In the genomic region with DNA sequence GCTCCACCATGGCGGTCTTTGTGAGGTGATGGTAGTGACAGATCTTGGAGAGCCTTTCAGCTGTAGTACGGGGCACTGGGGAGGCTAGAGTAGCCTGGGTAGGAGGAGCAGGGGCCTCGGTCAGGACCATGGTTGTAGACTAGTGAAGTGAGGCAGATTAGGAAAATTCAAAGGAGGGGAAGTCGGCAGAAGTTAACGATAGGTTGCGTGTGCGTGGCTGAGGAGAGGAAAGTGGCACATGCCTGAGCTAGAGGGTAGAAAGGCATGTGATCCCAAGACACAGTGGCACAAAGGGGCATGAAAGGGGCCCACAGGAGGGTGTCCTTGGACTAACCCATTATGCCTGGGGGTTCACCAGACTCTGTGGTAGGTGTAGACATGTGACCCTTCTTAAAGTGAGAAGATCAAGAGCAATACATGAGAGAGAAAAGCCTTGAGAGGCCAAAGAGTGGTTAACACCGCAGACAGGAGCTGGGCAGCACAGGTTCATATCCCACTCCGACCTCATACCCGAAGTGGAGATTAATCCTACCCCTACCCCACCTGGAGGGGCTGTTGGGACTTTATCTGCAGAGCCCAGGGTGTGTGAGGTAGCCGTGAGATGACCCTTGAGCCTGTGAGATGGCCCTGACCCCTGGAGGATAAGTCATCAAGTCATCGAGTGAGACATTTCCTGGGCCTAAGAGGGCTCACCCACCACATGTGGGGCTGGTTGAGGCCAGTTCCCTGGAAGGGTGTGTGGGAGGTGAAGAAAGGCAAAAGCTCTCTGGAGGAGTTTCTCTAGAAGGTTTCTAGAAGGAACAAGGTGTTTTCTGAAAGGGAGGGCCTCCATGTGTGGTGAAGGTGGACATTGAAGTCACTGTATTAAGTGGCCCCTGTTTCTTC, we compare ENCODE assay signal across 11 mouse cellular contexts. TPM values are rescaled to one million over a fixed set of nuclear protein-coding genes. Genes with fewer than 3 reads are reported as not detected.
DNase-seq lines count a peak whose midpoint lies in the region; ATAC-seq lines count a peak whose summit lies in the region.
"Had no signal": no experiment of that assay in that cellular context is flagged by ENCODE, and none has a peak within 500 bp of the region (broad histone marks: within the 10 kb centered on the region; RNA-seq: fewer than 3 reads in every experiment).

No protein-coding gene starts in this region.

- peak overlapping the region; percentile 97 for H3K27ac ChIP-seq in liver, embryonic 11.5 days (ENCODE audit: low read depth, low read length)
- H3K27ac ChIP-seq: hindbrain, embryonic 15.5 days had no signal

- no peaks in the 10 kb centered on the region for H3K9me3 ChIP-seq in erythroblast, embryonic 14.5 days (ENCODE audit: control insufficient read depth, low read length)
- no peaks in the 10 kb centered on the region for H3K9me3 ChIP-seq in liver, embryonic 11.5 days (ENCODE audit: control insufficient read depth, low read length)
- H3K9me3 ChIP-seq: hindbrain, embryonic 15.5 days had no signal

- peak overlapping the region; percentile 63 for H3K4me3 ChIP-seq in erythroblast, embryonic 14.5 days (replicated peaks)
- peak overlapping the region; percentile 4; the same call in 1 of the 2 replicates for H3K4me3 ChIP-seq in liver, embryonic 11.5 days (ENCODE audit: low read depth, low read length)
- H3K4me3 ChIP-seq: hindbrain, embryonic 15.5 days had no signal

- H3K4me2 ChIP-seq in liver, embryonic 11.5 days: peak overlapping the region; percentile 66
- H3K4me2 ChIP-seq: hindbrain, embryonic 15.5 days had no signal

- ATAC-seq in erythroblast, adult 5-6 weeks (replicated peaks; ENCODE audit: low FRiP score, poor library complexity, severe bottlenecking): no peak
- ATAC-seq in liver, embryonic 11.5 days (replicated peaks; ENCODE audit: low FRiP score): no peak
- no peak for ATAC-seq in activated CD4-positive, CD25-positive, alpha-beta regulatory T cell, adult 4 months
- ATAC-seq: lung, postnatal 0 days had no signal

- no peaks in the 10 kb centered on the region for H3K27me3 ChIP-seq in erythroblast, embryonic 14.5 days (ENCODE audit: control insufficient read depth)
- no peaks in the 10 kb centered on the region for H3K27me3 ChIP-seq in liver, embryonic 11.5 days (replicated peaks; ENCODE audit: control insufficient read depth, insufficient read depth, low read length)
- H3K27me3 ChIP-seq in splenic B cell, adult 2 months (ENCODE audit: control insufficient read depth, insufficient read depth, low read length, poor library complexity, severe bottlenecking): no peaks in the 10 kb centered on the region
- H3K27me3 ChIP-seq: hindbrain, embryonic 15.5 days had no signal

- peaks cover 88% of the 10 kb centered on the region for H3K36me3 ChIP-seq in erythroblast, embryonic 14.5 days (ENCODE audit: control insufficient read depth)
- H3K36me3 ChIP-seq in liver, embryonic 11.5 days (ENCODE audit: control insufficient read depth, insufficient read depth, low read length): peaks cover 5% of the 10 kb centered on the region; the same call in 1 of the 2 replicates
- no peaks in the 10 kb centered on the region for H3K36me3 ChIP-seq in splenic B cell, adult 2 months (ENCODE audit: control insufficient read depth, insufficient read depth, low read length, poor library complexity, severe bottlenecking)
- H3K36me3 ChIP-seq: hindbrain, embryonic 15.5 days had no signal

- no peak for DNase-seq in liver, embryonic 11.5 days (ENCODE audit: low spot score)
- DNase-seq in liver: no peak
- DNase-seq in induced T-regulatory cell, adult 2 months (ENCODE audit: low read depth): peak; percentile 58
- DNase-seq in splenic B cell, adult 2 months (ENCODE audit: low read depth, low spot score): peak; percentile 55
- DNase-seq in gastrocnemius, adult 18-20 months (ENCODE audit: low spot score): no peak
- DNase-seq: right cerebral cortex, postnatal 4 days had no signal

- H3K9ac ChIP-seq in liver, embryonic 11.5 days (ENCODE audit: low read depth, low read length): peak overlapping the region; percentile 63
- H3K9ac ChIP-seq: hindbrain, embryonic 15.5 days had no signal

- peaks cover 100% of the 10 kb centered on the region for H3K4me1 ChIP-seq in erythroblast, embryonic 14.5 days (ENCODE audit: control insufficient read depth)
- peaks cover 89% of the 10 kb centered on the region for H3K4me1 ChIP-seq in liver, embryonic 11.5 days (replicated peaks; ENCODE audit: control insufficient read depth, insufficient read depth, low read length)

- WGBS in liver, embryonic 11.5 days: 67% methylated on average over 12 of the region's 12 CpGs

RNA-seq across cellular contexts. Expression of gene Sema4b, which starts 19.3 kb away (rescaled TPM):
- 3.1 and 3.2 TPM in 2 replicates for polyA plus RNA-seq in erythroblast, embryonic 14.5 days (2012)
- total RNA-seq in erythroblast, adult 5-6 weeks (2015; ENCODE audit: low replicate concordance): 19.9 and 22.1 TPM in 2 replicates
- 33.7 and 49.8 TPM in 2 replicates for total RNA-seq in erythroblast, adult 5-6 weeks (2017; ENCODE audit: low replicate concordance)
- polyA plus RNA-seq in liver, embryonic 11.5 days (2014; fragmentation: Nextera tagmentation; extraction: Ambion mirVana): 11.7 and 12.9 TPM in 2 replicates
- polyA plus RNA-seq in activated CD4-positive, CD25-positive, alpha-beta regulatory T cell, adult 4 months (2017; shearing (Covaris generic)): 10 to 100 TPM; 16.5 to 26.1 TPM
- total RNA-seq in gastrocnemius, adult 18-20 months (2021): 1 to 10 TPM; 1.2 to 1.7 TPM

RNA-seq across cellular contexts. Expression of gene Cib1, which starts 26.7 kb away (rescaled TPM):
- 9.1 and 10.7 TPM in 2 replicates for polyA plus RNA-seq in erythroblast, embryonic 14.5 days (2012)
- 21.3 and 41.8 TPM in 2 replicates for total RNA-seq in erythroblast, adult 5-6 weeks (2015; ENCODE audit: low replicate concordance)
- total RNA-seq in erythroblast, adult 5-6 weeks (2017; ENCODE audit: low replicate concordance): 29.8 and 37.1 TPM in 2 replicates
- polyA plus RNA-seq in liver, embryonic 11.5 days (2014; fragmentation: Nextera tagmentation; extraction: Ambion mirVana): 113 and 114 TPM in 2 replicates
- 100 to 1,000 TPM; 120 to 148 TPM for polyA plus RNA-seq in activated CD4-positive, CD25-positive, alpha-beta regulatory T cell, adult 4 months (2017; shearing (Covaris generic))
- 1 to 10 TPM; 5.2 to 8.8 TPM for total RNA-seq in gastrocnemius, adult 18-20 months (2021)

RNA-seq across cellular contexts. Expression of gene Gdpgp1, which starts 26.7 kb away (rescaled TPM):
- polyA plus RNA-seq in erythroblast, embryonic 14.5 days (2012): 0.06 and 0.17 TPM in 2 replicates
- total RNA-seq in erythroblast, adult 5-6 weeks (2015; ENCODE audit: low replicate concordance): 0.77 TPM in 1 of 2 replicates, not detected in the other
- total RNA-seq in erythroblast, adult 5-6 weeks (2017; ENCODE audit: low replicate concordance): 0.94 and 2.0 TPM in 2 replicates
- 6.5 and 7.4 TPM in 2 replicates for polyA plus RNA-seq in liver, embryonic 11.5 days (2014; fragmentation: Nextera tagmentation; extraction: Ambion mirVana)
- 1 to 10 TPM; 5.5 to 9.4 TPM for polyA plus RNA-seq in activated CD4-positive, CD25-positive, alpha-beta regulatory T cell, adult 4 months (2017; shearing (Covaris generic))
- total RNA-seq in gastrocnemius, adult 18-20 months (2021): under 1 TPM; 0.81 to 0.91 TPM

RNA-seq across cellular contexts. Expression of gene Ttll13, which starts 40.2 kb away (rescaled TPM):
- 0.06 and 0.42 TPM in 2 replicates for polyA plus RNA-seq in erythroblast, embryonic 14.5 days (2012)
- total RNA-seq in erythroblast, adult 5-6 weeks (2015; ENCODE audit: low replicate concordance): not detected in 2 replicates
- total RNA-seq in erythroblast, adult 5-6 weeks (2017; ENCODE audit: low replicate concordance): 1.5 TPM in 1 of 2 replicates, not detected in the other
- polyA plus RNA-seq in liver, embryonic 11.5 days (2014; fragmentation: Nextera tagmentation; extraction: Ambion mirVana): 0.52 and 1.6 TPM in 2 replicates
- polyA plus RNA-seq in activated CD4-positive, CD25-positive, alpha-beta regulatory T cell, adult 4 months (2017; shearing (Covaris generic)): under 1 TPM in 1 of 2 experiments, not detected in 1; 0.62 TPM
- total RNA-seq in gastrocnemius, adult 18-20 months (2021): under 1 TPM in 1 of 2 experiments, not detected in 1; 0.18 TPM

RNA-seq across cellular contexts. Expression of gene Ngrn, which starts 55.1 kb away (rescaled TPM):
- polyA plus RNA-seq in erythroblast, embryonic 14.5 days (2012): 2.9 and 4.1 TPM in 2 replicates
- 5.2 and 7.7 TPM in 2 replicates for total RNA-seq in erythroblast, adult 5-6 weeks (2015; ENCODE audit: low replicate concordance)
- total RNA-seq in erythroblast, adult 5-6 weeks (2017; ENCODE audit: low replicate concordance): 5.6 and 9.9 TPM in 2 replicates
- 55.1 and 58.4 TPM in 2 replicates for polyA plus RNA-seq in liver, embryonic 11.5 days (2014; fragmentation: Nextera tagmentation; extraction: Ambion mirVana)
- polyA plus RNA-seq in activated CD4-positive, CD25-positive, alpha-beta regulatory T cell, adult 4 months (2017; shearing (Covaris generic)): 10 to 100 TPM; 26.9 to 28.4 TPM
- total RNA-seq in gastrocnemius, adult 18-20 months (2021): 10 to 100 TPM; 20.7 to 22.5 TPM

Comparison
In these comparisons a context has a peak if more than half of its experiments do, and no peak if none do; other contexts are left out.
1. DNase-seq: peak in induced T-regulatory cell, adult 2 months (single experiment) and splenic B cell, adult 2 months (single experiment); none in liver, embryonic 11.5 days (single experiment), liver (single experiment) and gastrocnemius, adult 18-20 months (single experiment).